Mouse (Mus musculus): ENCODE measurements around the gene Gaa. TPM values are rescaled to one million over a fixed set of nuclear protein-coding genes. Genes with fewer than 3 reads are reported as not detected.
A peak's percentile ranks its signal among the peaks of the same experiment; 100 is the strongest.
"Not testable (repeated sequence)": the region's sequence is repeated elsewhere in the genome, so short reads cannot be mapped to it uniquely, and the experiment has no call there.

Gaa gene
- polyA plus RNA-seq, 1 experiment from 2014 or later, result 78.7 TPM

- H3K4me2 ChIP-seq (replicated peaks), result peak overlapping the region; percentile 85
- no peaks in the 10 kb centered on the region for H3K27me3 ChIP-seq (ENCODE audit: control insufficient read depth, insufficient read depth, low read length)
- WGBS, result 37% methylated on average over 6 of the region's 6 CpGs
- DNase-seq (ENCODE audit: low spot score) (no peak), ATAC-seq (ENCODE audit: low FRiP score) (peak; percentile 35; the same call in 1 of the 2 replicates)
- peaks cover 14% of the 10 kb centered on the region; the same call in 1 of the 2 replicates for H3K36me3 ChIP-seq (replicated peaks; ENCODE audit: control insufficient read depth, insufficient read depth)
- H3K9me3 ChIP-seq (ENCODE audit: control insufficient read depth, low read length), result no peaks in the 10 kb centered on the region
- no peak overlapping the region for H3K4me3 ChIP-seq (replicated peaks; ENCODE audit: low read length)
- peak overlapping the region; percentile 15; the same call in 1 of the 2 replicates for H3K27ac ChIP-seq
- H3K9ac ChIP-seq, result no peak overlapping the region
- peaks cover 10% of the 10 kb centered on the region for H3K4me1 ChIP-seq (replicated peaks; ENCODE audit: control insufficient read depth, insufficient read depth, low read length)
Observed at GRCm38 (mm10) chr11:119267241-119267674, 429 bp upstream of the Gaa start.

GRCm38 (mm10) chr11:119268557-119269195 lies 989 bp downstream of the Gaa start:
- H3K27ac ChIP-seq, result no peak overlapping the region

DNA sequence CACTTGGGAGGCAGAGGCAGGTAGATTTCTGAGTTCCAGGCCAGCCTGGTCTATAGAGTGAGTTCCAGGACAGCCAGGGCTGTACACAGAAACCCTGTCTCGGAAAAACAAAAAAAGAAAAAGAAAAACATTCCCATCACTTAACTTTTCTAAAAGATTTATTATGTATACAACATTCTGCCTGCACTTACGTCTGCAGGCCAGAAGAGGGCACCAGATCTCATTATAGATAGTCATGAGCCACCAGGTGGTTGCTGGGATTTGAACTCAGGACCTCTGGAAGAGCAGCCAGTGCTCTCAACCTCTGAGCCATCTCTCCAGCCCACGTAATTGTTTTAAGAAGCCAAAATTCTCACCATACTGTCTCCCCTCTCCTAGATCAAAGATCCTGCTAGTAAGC lies 4.8 kb downstream of the Gaa start:
- H3K4me1 ChIP-seq (replicated peaks; ENCODE audit: control insufficient read depth, insufficient read depth, low read length); H3K4me3 ChIP-seq (replicated peaks; ENCODE audit: low read length); ATAC-seq (ENCODE audit: low FRiP score); DNase-seq (ENCODE audit: low spot score); H3K9me3 ChIP-seq (ENCODE audit: control insufficient read depth, low read length); H3K4me2 ChIP-seq (replicated peaks); H3K27me3 ChIP-seq (ENCODE audit: control insufficient read depth, insufficient read depth, low read length); H3K9ac ChIP-seq; H3K27ac ChIP-seq: not testable (repeated sequence)
- 71% methylated on average over 3 of the region's 3 CpGs for WGBS
- peaks cover 42% of the 10 kb centered on the region for H3K36me3 ChIP-seq (replicated peaks; ENCODE audit: control insufficient read depth, insufficient read depth)

More at GRCm38 (mm10) chr11:119268557-119269195, 989 bp downstream of the Gaa start:
- WGBS, result 73% methylated on average over 16 of the region's 16 CpGs
- Histone ChIP-seq H3K27me3 (ENCODE audit: control insufficient read depth, insufficient read depth, low read length) (no peaks in the 10 kb centered on the region), H3K4me3 (replicated peaks; ENCODE audit: low read length) (peak overlapping the region; percentile 56), H3K4me1 (replicated peaks; ENCODE audit: control insufficient read depth, insufficient read depth, low read length) (peaks cover 10% of the 10 kb centered on the region), H3K9ac (peak overlapping the region; percentile 73), H3K4me2 (replicated peaks) (peak overlapping the region; percentile 85), H3K9me3 (ENCODE audit: control insufficient read depth, low read length) (no peaks in the 10 kb centered on the region), H3K36me3 (replicated peaks; ENCODE audit: control insufficient read depth, insufficient read depth) (peaks cover 15% of the 10 kb centered on the region)
- no peak for DNase-seq (ENCODE audit: low spot score)
- ATAC-seq (ENCODE audit: low FRiP score), result no peak

DNA sequence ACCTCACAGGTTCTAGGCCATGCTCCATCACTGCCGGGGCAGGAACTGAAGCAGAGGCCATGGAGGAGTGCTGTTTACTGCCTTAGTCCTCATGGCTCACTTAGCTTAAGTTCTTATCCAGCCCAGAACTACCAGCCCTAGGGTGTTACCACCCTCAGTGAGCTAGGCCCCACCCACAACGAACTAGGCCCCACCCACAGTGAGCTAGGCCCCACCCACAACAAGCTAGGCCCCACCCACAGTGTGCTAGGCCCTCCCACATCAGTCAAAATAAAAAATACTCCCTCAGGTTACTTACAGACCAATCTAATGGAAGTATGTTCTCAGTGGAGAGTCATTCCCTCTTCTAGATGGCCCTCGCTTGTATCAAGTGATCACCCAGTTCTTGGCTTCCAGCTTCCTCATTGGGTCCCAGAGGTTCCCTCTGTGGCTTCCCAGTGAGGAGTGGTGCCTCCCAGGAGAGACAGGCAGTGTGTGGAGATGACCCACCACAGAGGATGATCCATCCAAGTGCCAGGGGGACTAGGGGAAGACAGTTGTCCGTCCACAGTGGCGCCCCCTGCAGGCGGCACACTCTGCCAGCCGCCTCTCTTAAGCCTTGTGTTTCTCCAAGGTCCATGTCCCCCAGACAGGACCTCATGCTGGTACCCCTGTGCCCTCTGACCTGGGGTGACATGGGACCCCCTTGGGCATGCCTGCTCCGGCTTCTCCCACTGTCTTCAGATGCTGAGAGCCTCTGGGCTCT lies 5.7 kb downstream of the Gaa start:
- no peak overlapping the region for H3K4me3 ChIP-seq (replicated peaks; ENCODE audit: low read length)
- H3K4me2 ChIP-seq (replicated peaks), result no peak overlapping the region
- peaks cover 7% of the 10 kb centered on the region for H3K4me1 ChIP-seq (replicated peaks; ENCODE audit: control insufficient read depth, insufficient read depth, low read length)
- H3K27ac ChIP-seq, result no peak overlapping the region
- ATAC-seq (ENCODE audit: low FRiP score) (no peak), DNase-seq (ENCODE audit: low spot score) (no peak)
- H3K9me3 ChIP-seq (ENCODE audit: control insufficient read depth, low read length), result no peaks in the 10 kb centered on the region
- no peak overlapping the region for H3K9ac ChIP-seq
- WGBS, result 84% methylated on average over 8 of the region's 8 CpGs
- H3K27me3 ChIP-seq (ENCODE audit: control insufficient read depth, insufficient read depth, low read length), result no peaks in the 10 kb centered on the region
- peaks cover 50% of the 10 kb centered on the region for H3K36me3 ChIP-seq (replicated peaks; ENCODE audit: control insufficient read depth, insufficient read depth)

- no peak overlapping the region for H3K27ac ChIP-seq
- H3K36me3 ChIP-seq (replicated peaks; ENCODE audit: control insufficient read depth, insufficient read depth), result peaks cover 91% of the 10 kb centered on the region
- H3K4me2 ChIP-seq (replicated peaks), result no peak overlapping the region
- H3K9ac ChIP-seq, result no peak overlapping the region
- H3K27me3 ChIP-seq (ENCODE audit: control insufficient read depth, insufficient read depth, low read length), result no peaks in the 10 kb centered on the region
- 91% methylated on average over 15 of the region's 15 CpGs for WGBS
- DNase-seq (ENCODE audit: low spot score) (no peak), ATAC-seq (ENCODE audit: low FRiP score) (no peak)
- no peaks in the 10 kb centered on the region for H3K9me3 ChIP-seq (ENCODE audit: control insufficient read depth, low read length)
- no peaks in the 10 kb centered on the region for H3K4me1 ChIP-seq (replicated peaks; ENCODE audit: control insufficient read depth, insufficient read depth, low read length)
- H3K4me3 ChIP-seq (replicated peaks; ENCODE audit: low read length), result no peak overlapping the region
Observed at GRCm38 (mm10) chr11:119281030-119281429, 13.3 kb downstream of the Gaa start.

- ATAC-seq (ENCODE audit: low FRiP score), result no peak
- DNase-seq (ENCODE audit: low spot score), result no peak
- H3K4me3 ChIP-seq (replicated peaks; ENCODE audit: low read length), result no peak overlapping the region
- WGBS, result 73% methylated on average over 9 of the region's 9 CpGs
- H3K4me1 ChIP-seq (replicated peaks; ENCODE audit: control insufficient read depth, insufficient read depth, low read length), result no peaks in the 10 kb centered on the region
- H3K9me3 ChIP-seq (ENCODE audit: control insufficient read depth, low read length), result no peaks in the 10 kb centered on the region
- peaks cover 93% of the 10 kb centered on the region for H3K36me3 ChIP-seq (replicated peaks; ENCODE audit: control insufficient read depth, insufficient read depth)
- H3K27me3 ChIP-seq (ENCODE audit: control insufficient read depth, insufficient read depth, low read length), result no peaks in the 10 kb centered on the region
- no peak overlapping the region for H3K4me2 ChIP-seq (replicated peaks)
- no peak overlapping the region for H3K27ac ChIP-seq
- no peak overlapping the region for H3K9ac ChIP-seq
Observed at GRCm38 (mm10) chr11:119285791-119286527, 18.3 kb downstream of the Gaa start.

- no peak for ATAC-seq (ENCODE audit: low FRiP score)
- WGBS, result 91% methylated on average over 20 of the region's 20 CpGs
- peaks cover 97% of the 10 kb centered on the region for H3K36me3 ChIP-seq (replicated peaks; ENCODE audit: control insufficient read depth, insufficient read depth)
Observed at GRCm38 (mm10) chr11:119287207-119287992, 19.7 kb downstream of the Gaa start.

DNA sequence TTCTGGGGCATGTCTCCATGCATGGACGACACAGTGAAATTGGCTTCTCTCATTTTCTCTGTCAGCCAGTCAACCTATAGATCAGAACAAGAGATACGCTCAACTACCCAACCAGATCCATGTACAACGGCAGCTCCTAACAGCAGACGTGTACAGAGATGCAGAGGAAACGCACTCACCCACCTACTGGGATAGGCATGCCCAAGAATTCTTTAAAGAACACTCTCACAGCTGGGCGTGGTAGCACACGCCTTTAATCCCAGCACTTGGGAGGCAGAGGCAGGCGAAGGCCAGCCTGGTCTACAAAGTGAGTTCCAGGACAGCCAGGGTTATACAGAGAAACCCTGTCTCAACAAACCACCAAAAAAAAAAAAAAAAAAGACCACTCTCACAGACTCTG lies 25.2 kb downstream of the Gaa start:
- H3K4me1 ChIP-seq (replicated peaks; ENCODE audit: control insufficient read depth, insufficient read depth, low read length), result not testable (repeated sequence)
- 94% methylated on average over 8 of the region's 8 CpGs for WGBS

More at GRCm38 (mm10) chr11:119287207-119287992, 19.7 kb downstream of the Gaa start:
- Histone ChIP-seq H3K27ac (no peak overlapping the region), H3K27me3 (ENCODE audit: control insufficient read depth, insufficient read depth, low read length) (no peaks in the 10 kb centered on the region), H3K4me1 (replicated peaks; ENCODE audit: control insufficient read depth, insufficient read depth, low read length) (no peaks in the 10 kb centered on the region), H3K4me3 (replicated peaks; ENCODE audit: low read length) (no peak overlapping the region), H3K4me2 (replicated peaks) (no peak overlapping the region), H3K9ac (no peak overlapping the region), H3K9me3 (ENCODE audit: control insufficient read depth, low read length) (no peaks in the 10 kb centered on the region)
- DNase-seq (ENCODE audit: low spot score), result no peak

More for the DNA sequence above, 25.2 kb downstream of the Gaa start:
- not testable (repeated sequence) for H3K9ac ChIP-seq; H3K4me3 ChIP-seq (replicated peaks; ENCODE audit: low read length); H3K4me2 ChIP-seq (replicated peaks); DNase-seq (ENCODE audit: low spot score); H3K27me3 ChIP-seq (ENCODE audit: control insufficient read depth, insufficient read depth, low read length); H3K9me3 ChIP-seq (ENCODE audit: control insufficient read depth, low read length); H3K27ac ChIP-seq; ATAC-seq (ENCODE audit: low FRiP score)
- H3K36me3 ChIP-seq (replicated peaks; ENCODE audit: control insufficient read depth, insufficient read depth), result peaks cover 99% of the 10 kb centered on the region

Data from hindbrain, embryonic 14.5 days (tissue).